Mouse (Mus musculus): Measurements from ENCODE around the gene Ubac2.

The Ubac2 gene

GRCm38 (mm10) chr14:121967095-121967494, 88.7 kb downstream of the Ubac2 start:
- DNase-seq (ENCODE audit: low spot score in 2 of 2), result no peak

GRCm38 (mm10) chr14:121970402-121970801, 92.0 kb downstream of the Ubac2 start:
- DNase-seq (ENCODE audit: low spot score in 2 of 2), result no peak

- DNase-seq (ENCODE audit: low spot score in 2 of 2), result no peak
Observed at GRCm38 (mm10) chr14:121973114-121973513, 94.7 kb downstream of the Ubac2 start.

- DNase-seq (ENCODE audit: low spot score in 2 of 2), result no peak
Observed at GRCm38 (mm10) chr14:121981531-121981930, 103.1 kb downstream of the Ubac2 start.

GRCm38 (mm10) chr14:121983009-121983933, 104.9 kb downstream of the Ubac2 start:
- DNase-seq (ENCODE audit: low spot score in 2 of 2), result no peak

GRCm38 (mm10) chr14:121985477-121985876, 107.1 kb downstream of the Ubac2 start:
- DNase-seq (ENCODE audit: low spot score in 2 of 2), result no peak

- no peak for DNase-seq (ENCODE audit: low spot score in 2 of 2)
Observed at GRCm38 (mm10) chr14:121986028-121986427, 107.6 kb downstream of the Ubac2 start.

GRCm38 (mm10) chr14:121987287-121987686, 108.9 kb downstream of the Ubac2 start:
- DNase-seq (ENCODE audit: low spot score in 2 of 2), result no peak

- DNase-seq (ENCODE audit: low spot score in 2 of 2), result no peak
Observed at GRCm38 (mm10) chr14:121987691-121988090, 109.3 kb downstream of the Ubac2 start.

GRCm38 (mm10) chr14:121989331-121989730, 110.9 kb downstream of the Ubac2 start:
- no peak for DNase-seq (ENCODE audit: low spot score in 2 of 2)

- no peak for DNase-seq (ENCODE audit: low spot score in 2 of 2)
Observed at GRCm38 (mm10) chr14:121989869-121990268, 111.4 kb downstream of the Ubac2 start.

- DNase-seq (ENCODE audit: low spot score in 2 of 2), result no peak
Observed at GRCm38 (mm10) chr14:121990897-121991296, 112.5 kb downstream of the Ubac2 start.

GRCm38 (mm10) chr14:121991921-121992320, 113.5 kb downstream of the Ubac2 start:
- DNase-seq (ENCODE audit: low spot score in 2 of 2), result no peak

- no peak for DNase-seq (ENCODE audit: low spot score in 2 of 2)
Observed at GRCm38 (mm10) chr14:121992395-121993280, 114.2 kb downstream of the Ubac2 start.

GRCm38 (mm10) chr14:121993616-121994015, 115.2 kb downstream of the Ubac2 start:
- DNase-seq (ENCODE audit: low spot score in 2 of 2), result no peak

GRCm38 (mm10) chr14:121994171-121994700, 115.8 kb downstream of the Ubac2 start:
- DNase-seq (ENCODE audit: low spot score in 2 of 2), result no peak

- no peak for DNase-seq (ENCODE audit: low spot score in 2 of 2)
Observed at GRCm38 (mm10) chr14:121994846-121995556, 116.6 kb downstream of the Ubac2 start.

GRCm38 (mm10) chr14:121995557-121995870, 117.1 kb downstream of the Ubac2 start:
- DNase-seq (ENCODE audit: low spot score in 2 of 2), result no peak

GRCm38 (mm10) chr14:121996786-121997185, 118.4 kb downstream of the Ubac2 start:
- DNase-seq (ENCODE audit: low spot score in 2 of 2), result no peak

- DNase-seq (ENCODE audit: low spot score in 2 of 2), result no peak
Observed at GRCm38 (mm10) chr14:121999455-121999854, 121.0 kb downstream of the Ubac2 start.

GRCm38 (mm10) chr14:122000346-122001105, 122.1 kb downstream of the Ubac2 start:
- no peak for DNase-seq (ENCODE audit: low spot score in 2 of 2)

Data from cerebellum, postnatal 4 days (tissue).